Mouse (Mus musculus): ENCODE results near the gene Nxpe3. TPM values are rescaled to one million over a fixed set of nuclear protein-coding genes. Genes with fewer than 3 reads are reported as not detected.

Gene Nxpe3
- polyA plus RNA-seq, 1 experiment, result 3.2 TPM

GRCm38 (mm10) chr16:55894536-55894892 lies 571 bp downstream of the Nxpe3 start:
- peak overlapping the region; percentile 74 for H3K4me3 ChIP-seq (replicated peaks; ENCODE audit: control insufficient read depth, low read depth, low read length)
- TF ChIP-seq POLR2A (IDR thresholded peaks at IDR 0.05; ENCODE audit: borderline replicate concordance, control insufficient read depth, low read depth, low read length) (no peak), CTCF (IDR thresholded peaks at IDR 0.05; ENCODE audit: control insufficient read depth, insufficient read depth, low read length) (no peak)
- peaks cover 5% of the 10 kb centered on the region for H3K4me1 ChIP-seq (ENCODE audit: control insufficient read depth, insufficient read depth, low read length)
- no peak overlapping the region; the same call in 1 of the 2 replicates for H3K27ac ChIP-seq (ENCODE audit: control insufficient read depth, insufficient read depth, low read depth, low read length, poor library complexity)
- WGBS, result 0% methylated on average over 4 of the region's 4 CpGs

- TF ChIP-seq CTCF (IDR thresholded peaks at IDR 0.05; ENCODE audit: control insufficient read depth, insufficient read depth, low read length) (no peak), POLR2A (IDR thresholded peaks at IDR 0.05; ENCODE audit: borderline replicate concordance, control insufficient read depth, low read depth, low read length) (no peak)
- peaks cover 5% of the 10 kb centered on the region for H3K4me1 ChIP-seq (ENCODE audit: control insufficient read depth, insufficient read depth, low read length)
- no peak overlapping the region for H3K4me3 ChIP-seq (replicated peaks; ENCODE audit: control insufficient read depth, low read depth, low read length)
- H3K27ac ChIP-seq (ENCODE audit: control insufficient read depth, insufficient read depth, low read depth, low read length, poor library complexity), result no peak overlapping the region
- 48% methylated on average over 8 of the region's 8 CpGs for WGBS
Measured at GRCm38 (mm10) chr16:55893410-55894107, 1.5 kb downstream of the Nxpe3 start.

- Histone ChIP-seq H3K4me1 (ENCODE audit: control insufficient read depth, insufficient read depth, low read length) (peaks cover 8% of the 10 kb centered on the region), H3K4me3 (replicated peaks; ENCODE audit: control insufficient read depth, low read depth, low read length) (no peak overlapping the region), H3K27ac (ENCODE audit: control insufficient read depth, insufficient read depth, low read depth, low read length, poor library complexity) (peak overlapping the region; percentile 63; the same call in 1 of the 2 replicates)
- TF ChIP-seq CTCF (IDR thresholded peaks at IDR 0.05; ENCODE audit: control insufficient read depth, insufficient read depth, low read length), result no peak
- TF ChIP-seq POLR2A (IDR thresholded peaks at IDR 0.05; ENCODE audit: borderline replicate concordance, control insufficient read depth, low read depth, low read length), result no peak
- 6% methylated on average over 6 of the region's 7 CpGs for WGBS
Measured at GRCm38 (mm10) chr16:55892484-55892883, 2.6 kb downstream of the Nxpe3 start.

GRCm38 (mm10) chr16:55891346-55891745 lies 3.7 kb downstream of the Nxpe3 start:
- Histone ChIP-seq H3K4me1 (ENCODE audit: control insufficient read depth, insufficient read depth, low read length) (peaks cover 6% of the 10 kb centered on the region; the same call in 1 of the 2 replicates), H3K4me3 (replicated peaks; ENCODE audit: control insufficient read depth, low read depth, low read length) (no peak overlapping the region), H3K27ac (ENCODE audit: control insufficient read depth, insufficient read depth, low read depth, low read length, poor library complexity) (no peak overlapping the region)
- 80% methylated on average over 7 of the region's 7 CpGs for WGBS
- no peak for TF ChIP-seq POLR2A (IDR thresholded peaks at IDR 0.05; ENCODE audit: borderline replicate concordance, control insufficient read depth, low read depth, low read length)
- no peak for TF ChIP-seq CTCF (IDR thresholded peaks at IDR 0.05; ENCODE audit: control insufficient read depth, insufficient read depth, low read length)

- peak overlapping the region; percentile 3; the same call in 1 of the 2 replicates for H3K27ac ChIP-seq (ENCODE audit: control insufficient read depth, insufficient read depth, low read depth, low read length, poor library complexity)
Measured at GRCm38 (mm10) chr16:55890346-55891136, 4.5 kb downstream of the Nxpe3 start.

GRCm38 (mm10) chr16:55889451-55889850 lies 5.6 kb downstream of the Nxpe3 start:
- TF ChIP-seq CTCF (IDR thresholded peaks at IDR 0.05; ENCODE audit: control insufficient read depth, insufficient read depth, low read length), result no peak
- no peak for TF ChIP-seq POLR2A (IDR thresholded peaks at IDR 0.05; ENCODE audit: borderline replicate concordance, control insufficient read depth, low read depth, low read length)
- H3K4me1 ChIP-seq (ENCODE audit: control insufficient read depth, insufficient read depth, low read length), result peaks cover 6% of the 10 kb centered on the region; the same call in 1 of the 2 replicates
- H3K27ac ChIP-seq (ENCODE audit: control insufficient read depth, insufficient read depth, low read depth, low read length, poor library complexity), result no peak overlapping the region
- H3K4me3 ChIP-seq (replicated peaks; ENCODE audit: control insufficient read depth, low read depth, low read length), result no peak overlapping the region
- 89% methylated on average over 3 of the region's 3 CpGs for WGBS

More at GRCm38 (mm10) chr16:55890346-55891136, 4.5 kb downstream of the Nxpe3 start:
- peaks cover 6% of the 10 kb centered on the region; the same call in 1 of the 2 replicates for H3K4me1 ChIP-seq (ENCODE audit: control insufficient read depth, insufficient read depth, low read length)
- no peak for TF ChIP-seq POLR2A (IDR thresholded peaks at IDR 0.05; ENCODE audit: borderline replicate concordance, control insufficient read depth, low read depth, low read length)
- TF ChIP-seq CTCF (IDR thresholded peaks at IDR 0.05; ENCODE audit: control insufficient read depth, insufficient read depth, low read length), result no peak; the same call in 1 of the 2 replicates
- no peak overlapping the region for H3K4me3 ChIP-seq (replicated peaks; ENCODE audit: control insufficient read depth, low read depth, low read length)
- 67% methylated on average over 19 of the region's 19 CpGs for WGBS

- peaks cover 6% of the 10 kb centered on the region; the same call in 1 of the 2 replicates for H3K4me1 ChIP-seq (ENCODE audit: control insufficient read depth, insufficient read depth, low read length)
- TF ChIP-seq POLR2A (IDR thresholded peaks at IDR 0.05; ENCODE audit: borderline replicate concordance, control insufficient read depth, low read depth, low read length) (no peak), CTCF (IDR thresholded peaks at IDR 0.05; ENCODE audit: control insufficient read depth, insufficient read depth, low read length) (no peak)
- no peak overlapping the region for H3K27ac ChIP-seq (ENCODE audit: control insufficient read depth, insufficient read depth, low read depth, low read length, poor library complexity)
- H3K4me3 ChIP-seq (replicated peaks; ENCODE audit: control insufficient read depth, low read depth, low read length), result no peak overlapping the region
- WGBS, result 79% methylated on average over 3 of the region's 3 CpGs
Measured at GRCm38 (mm10) chr16:55888584-55888960, 6.5 kb downstream of the Nxpe3 start.

All from bone marrow, adult 2 months (tissue).